Mouse (Mus musculus): ENCODE measurements around the gene Arid2.

DNA sequence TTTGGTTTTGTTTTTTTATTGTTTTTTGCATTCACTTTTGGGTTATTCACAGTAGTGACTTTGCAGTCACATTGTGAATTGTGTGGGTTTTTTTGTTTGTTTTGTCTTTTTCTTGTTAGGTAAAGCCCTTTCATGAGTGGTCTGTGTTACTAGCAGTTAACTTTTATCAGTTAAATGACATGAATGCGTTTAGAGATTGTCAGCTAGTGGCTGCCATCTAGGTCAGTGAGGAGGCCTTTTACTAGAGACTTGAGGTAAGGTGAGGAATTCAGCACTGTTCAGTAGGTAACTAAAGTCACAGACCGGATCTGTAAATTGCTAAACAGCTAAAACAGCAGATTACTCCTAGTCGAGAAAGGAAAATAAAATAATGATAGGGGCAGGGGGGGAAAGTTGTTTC, 6.1 kb downstream of the Arid2 start:
- TF ChIP-seq POLR2A (IDR thresholded peaks at IDR 0.05; ENCODE audit: insufficient read depth, low read depth, low read length) (no peak), CTCF (IDR thresholded peaks at IDR 0.05; ENCODE audit: insufficient read depth, low read depth, low read length) (no peak)

Measured in olfactory bulb, adult 2 months (tissue).